Mouse (Mus musculus): Measurements from ENCODE around the gene Ppef1. TPM values are rescaled to one million over a fixed set of nuclear protein-coding genes. Genes with fewer than 3 reads are reported as not detected.

The Ppef1 gene
- polyA plus RNA-seq, 1 experiment from 2014 or later: 0.34 TPM

DNA sequence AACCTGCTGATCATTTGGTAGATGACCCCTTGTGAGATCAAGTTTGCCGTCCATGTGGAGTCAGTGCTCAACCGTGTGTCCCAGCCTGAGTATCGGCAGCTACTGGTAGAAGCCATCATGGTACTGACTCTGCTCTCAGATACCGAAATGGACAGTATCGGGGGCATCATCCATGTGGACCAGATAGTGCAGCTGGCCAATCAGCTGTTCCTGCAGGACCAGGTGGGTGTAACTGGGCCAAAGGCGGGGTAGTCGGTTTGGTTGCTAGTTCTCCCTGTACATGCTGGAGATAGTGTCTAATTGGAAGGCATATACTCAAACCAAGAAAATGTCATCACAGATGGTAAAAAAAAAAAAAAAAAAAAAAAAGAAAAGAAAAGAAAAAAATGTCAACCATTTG, 145.4 kb downstream of the Ppef1 start:
- H3K4me2 ChIP-seq: no peak overlapping the region
- H3K27ac ChIP-seq: no peak overlapping the region
- H3K27me3 ChIP-seq (replicated peaks): peaks cover 10% of the 10 kb centered on the region; the same call in 1 of the 2 replicates
- H3K36me3 ChIP-seq (replicated peaks): no peaks in the 10 kb centered on the region
- H3K4me3 ChIP-seq: no peak overlapping the region
- H3K9ac ChIP-seq: no peak overlapping the region
- ATAC-seq (replicated peaks): no peak
- WGBS: 92% methylated on average over 7 of the region's 7 CpGs
- no peaks in the 10 kb centered on the region for H3K4me1 ChIP-seq
- no peaks in the 10 kb centered on the region for H3K9me3 ChIP-seq

GRCm38 (mm10) chrX:160588523-160588922, 147.0 kb downstream of the Ppef1 start:
- H3K27me3 ChIP-seq (replicated peaks): peaks cover 10% of the 10 kb centered on the region; the same call in 1 of the 2 replicates
- no peak overlapping the region for H3K27ac ChIP-seq
- H3K4me3 ChIP-seq: no peak overlapping the region
- H3K4me2 ChIP-seq: no peak overlapping the region
- 87% methylated on average over 4 of the region's 4 CpGs for WGBS
- H3K4me1 ChIP-seq: no peaks in the 10 kb centered on the region
- ATAC-seq (replicated peaks): no peak
- no peak overlapping the region for H3K9ac ChIP-seq
- H3K36me3 ChIP-seq (replicated peaks): no peaks in the 10 kb centered on the region
- no peaks in the 10 kb centered on the region for H3K9me3 ChIP-seq

DNA sequence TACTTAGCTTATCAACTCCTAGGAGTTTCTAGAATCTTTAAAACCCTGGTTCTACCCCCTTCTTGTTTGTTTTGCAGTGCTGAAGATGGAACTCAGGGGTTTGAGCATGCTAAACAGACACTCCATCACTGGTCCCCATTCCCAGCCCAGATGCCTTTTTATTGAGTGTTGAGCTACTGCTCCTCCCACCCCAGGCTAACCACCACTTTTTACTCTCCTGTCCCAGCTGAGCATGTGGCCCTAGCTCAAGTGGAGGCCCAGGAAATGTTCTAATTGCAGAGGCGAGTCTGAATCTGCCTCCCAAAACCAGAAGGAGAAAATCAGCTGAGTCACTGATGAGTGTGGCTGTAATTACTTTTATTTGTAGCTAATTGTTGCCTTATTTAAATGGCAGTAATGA, 150.5 kb downstream of the Ppef1 start:
- H3K36me3 ChIP-seq (replicated peaks): no peaks in the 10 kb centered on the region
- H3K27me3 ChIP-seq (replicated peaks): 0 out of 2 replicates have a peak, but pooled peaks cover 10% of the 10 kb centered on the region
- no peak overlapping the region for H3K4me2 ChIP-seq
- no peak overlapping the region for H3K9ac ChIP-seq
- no peak for ATAC-seq (replicated peaks)
- no peak overlapping the region for H3K4me3 ChIP-seq
- no peaks in the 10 kb centered on the region for H3K4me1 ChIP-seq
- WGBS: 72% methylated on average over 1 of the region's 1 CpGs
- H3K27ac ChIP-seq: no peak overlapping the region
- H3K9me3 ChIP-seq: no peaks in the 10 kb centered on the region

GRCm38 (mm10) chrX:160584148-160584838, 151.3 kb downstream of the Ppef1 start:
- 88% methylated on average over 4 of the region's 4 CpGs for WGBS
- ATAC-seq (replicated peaks): no peak
- no peak overlapping the region for H3K4me3 ChIP-seq

DNA sequence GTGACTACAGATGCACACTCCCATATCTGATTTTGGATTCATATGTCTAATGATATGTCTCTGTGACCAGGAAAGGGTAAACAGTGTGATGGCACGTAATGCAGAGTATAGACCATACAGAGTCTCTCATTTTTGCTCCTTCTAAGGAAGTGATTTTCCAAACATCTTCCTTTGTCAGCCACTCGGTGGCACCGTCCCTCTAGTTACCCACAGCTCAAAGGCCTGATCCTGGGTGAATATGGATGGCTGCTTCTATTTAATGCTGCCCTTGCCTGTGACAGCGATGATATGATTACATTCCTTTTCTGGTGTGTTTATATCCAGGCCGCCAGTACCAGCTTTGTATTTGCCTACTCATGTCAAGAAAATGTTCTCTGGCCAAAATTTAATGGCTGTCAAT, 152.0 kb downstream of the Ppef1 start:
- Histone ChIP-seq H3K9me3 (no peaks in the 10 kb centered on the region), H3K4me1 (no peaks in the 10 kb centered on the region), H3K36me3 (replicated peaks) (no peaks in the 10 kb centered on the region), H3K27ac (no peak overlapping the region), H3K27me3 (replicated peaks) (peaks cover 4% of the 10 kb centered on the region; the same call in 1 of the 2 replicates), H3K4me3 (no peak overlapping the region), H3K4me2 (no peak overlapping the region), H3K9ac (no peak overlapping the region)
- ATAC-seq (replicated peaks): no peak; the same call in 1 of the 2 replicates
- 63% methylated on average over 5 of the region's 5 CpGs for WGBS

More at GRCm38 (mm10) chrX:160584148-160584838, 151.3 kb downstream of the Ppef1 start:
- Histone ChIP-seq H3K4me2 (no peak overlapping the region), H3K9me3 (no peaks in the 10 kb centered on the region), H3K36me3 (replicated peaks) (no peaks in the 10 kb centered on the region), H3K9ac (no peak overlapping the region), H3K4me1 (no peaks in the 10 kb centered on the region), H3K27me3 (replicated peaks) (0 out of 2 replicates have a peak, but pooled peaks cover 7% of the 10 kb centered on the region), H3K27ac (no peak overlapping the region)

Other genes with a start within 250 kb of the Ppef1 start
- 11.1 and 12.1 TPM in 2 replicates for gene Phka2, start 233.6 kb downstream of the Ppef1 start, polyA plus RNA-seq (2015; fragmentation: Nextera tagmentation; extraction: Ambion mirVana)
- gene Rs1, start 32.2 kb upstream of the Ppef1 start, polyA plus RNA-seq (2015; fragmentation: Nextera tagmentation; extraction: Ambion mirVana): 0.06 and 0.17 TPM in 2 replicates
- gene Gja6, start 171.3 kb upstream of the Ppef1 start, polyA plus RNA-seq (2015; fragmentation: Nextera tagmentation; extraction: Ambion mirVana): 0.10 and 0.11 TPM in 2 replicates